Mouse (Mus musculus) kidney, adult 11 months (tissue): Measurements from ENCODE around the gene Fnbp1l.

Experiments used
- DNase-seq: peaks from one replicate; pipeline ENCODE4 v3.0.0; 2022

Gene Fnbp1l

GRCm38 (mm10) chr3:122520365-122520764 is 99.2 kb downstream of the Fnbp1l start:
- DNase-seq: no peak

DNA sequence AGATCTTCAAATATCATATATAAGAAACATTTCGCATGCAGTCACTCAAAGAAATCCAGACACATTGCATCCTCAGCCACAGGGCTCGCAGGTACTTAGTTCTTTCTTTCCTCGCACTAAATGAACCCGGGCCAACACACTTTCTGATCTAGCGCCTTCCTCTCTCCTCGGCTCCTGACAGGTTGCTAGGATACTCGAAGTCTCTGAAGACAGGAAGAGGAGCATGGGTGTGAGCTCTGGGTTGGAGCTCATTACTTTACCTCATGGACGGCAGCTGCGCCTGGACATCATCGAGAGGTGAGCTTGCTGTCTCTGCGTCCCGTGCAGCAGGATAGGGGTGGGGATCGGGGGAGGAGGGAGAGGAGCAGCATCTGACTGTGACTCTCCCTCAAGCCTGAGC is 100.4 kb downstream of the Fnbp1l start:
- no peak for DNase-seq

- DNase-seq: no peak
Measured at GRCm38 (mm10) chr3:122518231-122518736, 101.2 kb downstream of the Fnbp1l start.

DNA sequence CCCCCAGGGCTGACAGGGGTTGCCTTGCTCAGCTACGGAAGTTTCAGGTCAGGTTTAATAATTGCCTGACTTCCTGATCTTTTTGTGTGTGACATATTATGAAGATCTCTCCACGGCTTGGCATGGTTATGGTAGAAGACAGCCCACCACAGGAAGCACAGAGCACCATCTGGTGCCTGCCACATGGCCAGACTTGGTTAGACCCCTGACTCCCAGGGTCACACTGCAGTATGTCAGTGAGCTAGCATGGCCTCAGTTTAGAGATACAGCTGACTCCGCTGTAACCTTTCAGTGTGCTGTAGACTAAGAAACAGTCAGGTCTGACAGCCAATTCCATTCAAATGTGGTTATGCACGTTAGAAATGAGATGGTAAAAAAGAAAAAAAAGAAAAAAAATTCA is 101.8 kb downstream of the Fnbp1l start:
- no peak for DNase-seq

DNA sequence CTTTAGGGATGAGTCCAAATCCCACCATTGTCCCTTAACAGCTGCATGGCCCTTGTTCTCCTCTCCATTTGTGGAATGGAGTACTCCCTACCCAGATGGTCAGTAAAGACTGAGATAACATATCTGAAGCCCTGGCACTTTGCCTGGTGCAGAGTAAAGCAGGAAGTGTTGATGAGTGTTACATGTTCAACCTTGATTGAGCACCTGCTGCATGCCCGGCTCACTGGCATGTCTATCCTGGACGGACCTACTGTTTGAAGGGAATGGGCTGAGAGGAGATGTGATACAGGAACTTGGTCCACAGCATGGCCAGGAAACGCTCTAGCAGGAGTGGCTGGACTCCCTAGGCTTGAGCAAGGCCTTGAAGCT is 103.2 kb downstream of the Fnbp1l start:
- DNase-seq: no peak

- DNase-seq: no peak
Measured at GRCm38 (mm10) chr3:122515568-122516326, 103.8 kb downstream of the Fnbp1l start.

GRCm38 (mm10) chr3:122512725-122513375 is 106.7 kb downstream of the Fnbp1l start:
- peak; percentile 67 for DNase-seq

DNA sequence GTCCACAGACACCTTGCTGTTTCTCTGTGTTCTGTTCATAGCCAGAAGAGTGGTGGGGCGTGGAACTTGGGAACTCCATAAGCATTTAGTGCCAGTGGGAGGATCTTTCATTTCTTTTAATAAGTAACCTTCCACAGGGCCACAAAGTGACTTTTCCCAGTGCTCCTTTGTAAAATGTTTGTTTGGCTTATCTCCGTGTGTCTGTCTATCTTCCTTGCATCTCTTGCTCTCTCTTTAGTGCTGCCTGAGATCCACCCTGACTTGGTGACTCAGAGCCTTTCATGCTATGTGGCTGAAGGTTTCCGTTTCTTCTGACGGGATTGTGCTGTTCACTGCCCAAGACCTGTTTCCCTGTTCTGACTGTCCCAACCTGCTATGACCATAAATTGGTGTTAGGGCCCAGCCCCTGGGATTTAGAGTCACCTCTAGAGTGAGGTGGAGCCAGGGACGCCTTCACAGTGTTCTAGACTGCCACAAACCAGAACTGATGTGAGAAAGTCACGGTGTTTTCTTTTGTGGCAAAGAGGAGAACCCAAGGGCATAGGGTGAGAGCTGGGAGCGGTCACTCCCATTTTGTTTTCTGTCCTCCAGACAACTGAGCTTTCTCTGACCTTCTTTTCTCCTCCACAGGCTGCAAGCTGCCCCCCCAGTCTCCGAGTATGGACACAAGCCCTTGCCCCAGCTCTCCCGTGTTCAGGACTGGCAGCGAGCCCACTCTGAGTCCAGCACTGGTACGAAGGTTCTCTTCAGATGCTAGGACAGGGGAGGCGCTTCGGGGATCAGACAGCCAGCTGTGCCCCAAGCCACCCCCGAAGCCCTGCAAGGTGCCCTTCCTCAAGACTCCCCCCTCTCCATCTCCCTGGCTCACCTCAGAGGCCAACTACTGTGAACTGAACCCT is 107.5 kb downstream of the Fnbp1l start:
- peak; percentile 85 for DNase-seq

GRCm38 (mm10) chr3:122510932-122511331 is 108.6 kb downstream of the Fnbp1l start:
- DNase-seq: peak; percentile 71

DNA sequence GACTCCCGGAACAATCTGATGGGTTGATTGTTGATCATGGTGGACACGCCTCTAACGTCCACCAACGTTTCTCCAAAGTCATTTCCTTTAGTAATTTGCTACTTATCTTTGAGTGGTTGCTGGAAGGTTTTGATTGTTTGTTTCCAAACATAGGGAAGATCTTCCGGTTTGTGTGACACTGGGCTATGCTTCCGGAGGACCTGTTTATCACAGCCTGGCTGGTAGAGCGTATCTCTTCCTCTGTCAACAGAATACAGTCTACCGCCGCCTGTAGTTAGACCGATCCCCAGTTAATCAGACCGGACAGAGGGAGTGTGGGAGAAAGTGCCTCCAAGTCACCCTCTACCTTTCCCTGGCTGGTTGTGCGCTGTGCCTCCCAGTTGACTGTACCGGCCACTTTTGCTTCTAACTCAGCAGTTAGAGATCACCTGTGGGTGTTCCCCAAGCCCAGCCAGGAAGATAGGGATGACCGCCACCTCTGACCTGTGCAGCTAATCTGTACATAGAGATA is 109.2 kb downstream of the Fnbp1l start:
- DNase-seq: peak; percentile 46

DNA sequence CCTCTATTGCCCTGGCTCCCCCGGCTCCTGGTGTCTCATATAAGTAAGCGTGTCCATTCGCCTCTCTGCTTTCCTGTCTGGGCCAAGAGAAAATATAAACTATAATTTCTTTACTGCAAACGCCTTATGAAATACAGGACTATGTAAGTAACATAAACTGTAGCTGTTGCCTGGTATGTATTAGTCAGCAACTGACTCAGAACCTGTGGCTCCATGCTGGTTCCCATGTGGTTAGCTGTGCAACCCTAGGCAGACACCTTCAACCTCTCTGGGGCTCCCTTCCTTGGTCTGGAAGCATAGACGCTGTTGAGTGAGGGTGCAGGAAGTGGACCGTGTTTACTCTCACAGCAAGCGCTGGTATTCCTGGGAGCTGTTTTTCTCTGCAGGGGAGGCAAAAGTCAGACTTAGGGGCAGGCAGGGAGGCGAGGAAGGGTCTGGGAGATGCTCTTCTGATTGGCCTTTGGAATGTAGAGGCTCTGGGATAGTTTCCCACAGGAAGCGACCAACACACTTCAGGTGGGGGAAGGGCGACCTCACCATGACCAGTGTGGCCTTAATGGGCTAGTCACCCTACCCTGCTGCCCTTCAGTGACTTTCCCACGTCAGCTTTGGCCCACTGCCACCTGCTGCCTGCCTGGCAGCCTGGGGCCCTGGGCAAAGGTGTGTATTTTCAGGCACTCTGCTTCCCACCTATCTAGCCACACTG is 109.8 kb downstream of the Fnbp1l start:
- DNase-seq: peak; percentile 95

- DNase-seq: peak; percentile 59
Measured at GRCm38 (mm10) chr3:122509084-122509483, 110.4 kb downstream of the Fnbp1l start.

DNA sequence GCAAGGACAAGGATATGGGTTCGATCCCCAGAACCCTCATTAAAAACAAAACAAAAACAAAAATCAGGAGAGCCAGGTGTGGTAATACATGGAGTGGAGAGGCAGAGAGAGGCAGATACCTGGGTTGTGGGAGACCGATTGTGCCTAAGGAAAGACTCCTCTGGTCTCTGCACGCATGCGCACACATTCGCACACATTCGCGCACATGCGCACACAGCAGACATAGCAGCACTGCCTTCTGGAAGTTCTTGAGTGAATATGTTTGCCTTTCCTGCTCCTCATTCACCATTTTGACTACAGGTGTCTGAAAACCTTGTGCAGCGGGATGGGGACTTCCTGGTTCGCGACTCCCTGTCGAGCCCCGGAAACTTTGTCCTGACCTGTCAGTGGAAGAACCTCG is 111.7 kb downstream of the Fnbp1l start:
- DNase-seq: no peak

GRCm38 (mm10) chr3:122506343-122506916 is 113.1 kb downstream of the Fnbp1l start:
- DNase-seq: no peak

DNA sequence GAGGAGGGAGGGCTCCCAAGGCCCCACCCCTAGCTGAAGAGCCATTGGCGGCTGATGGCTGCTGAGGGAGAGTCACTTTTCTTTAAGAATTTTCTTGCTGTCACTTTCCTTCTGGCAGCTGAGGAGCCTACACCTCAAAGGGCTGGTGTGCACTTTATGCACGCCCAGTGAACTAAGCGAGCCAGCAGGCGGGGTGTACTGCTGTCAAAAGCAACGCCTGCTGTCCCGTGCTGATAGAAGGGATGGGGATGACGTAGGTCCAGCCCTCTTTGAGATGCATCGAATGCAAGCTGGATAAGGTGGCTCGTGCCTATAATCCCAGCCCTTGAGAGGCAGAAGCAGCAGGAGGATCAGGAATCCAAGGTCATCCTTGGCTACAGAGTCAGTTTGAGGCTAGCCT is 118.6 kb downstream of the Fnbp1l start:
- DNase-seq: no peak

- DNase-seq: no peak
Measured at GRCm38 (mm10) chr3:122499647-122500046, 119.9 kb downstream of the Fnbp1l start.

DNA sequence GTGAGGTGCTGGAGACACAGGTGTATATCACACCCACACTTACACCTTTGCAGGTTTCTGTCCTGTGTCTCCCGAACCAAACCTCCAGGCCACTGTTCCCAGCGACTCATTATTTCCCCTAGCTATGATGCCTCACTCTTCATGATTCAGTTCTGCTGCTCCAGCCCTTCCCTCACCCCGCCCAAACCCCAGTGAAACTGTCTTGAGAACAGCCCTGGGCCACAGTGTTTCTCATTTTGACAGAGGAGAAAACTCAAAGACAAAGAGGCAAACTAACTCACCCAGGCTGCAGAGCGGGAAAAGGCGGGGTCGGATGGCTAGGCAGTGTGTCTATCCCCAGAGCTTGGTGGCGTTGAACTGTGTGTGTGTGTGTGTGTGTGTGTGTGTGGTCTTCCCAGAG is 121.0 kb downstream of the Fnbp1l start:
- no peak for DNase-seq

GRCm38 (mm10) chr3:122497871-122498270 is 121.6 kb downstream of the Fnbp1l start:
- DNase-seq: no peak

GRCm38 (mm10) chr3:122494764-122495163 is 124.8 kb downstream of the Fnbp1l start:
- DNase-seq: no peak

GRCm38 (mm10) chr3:122492872-122493615 is 126.5 kb downstream of the Fnbp1l start:
- no peak for DNase-seq

DNA sequence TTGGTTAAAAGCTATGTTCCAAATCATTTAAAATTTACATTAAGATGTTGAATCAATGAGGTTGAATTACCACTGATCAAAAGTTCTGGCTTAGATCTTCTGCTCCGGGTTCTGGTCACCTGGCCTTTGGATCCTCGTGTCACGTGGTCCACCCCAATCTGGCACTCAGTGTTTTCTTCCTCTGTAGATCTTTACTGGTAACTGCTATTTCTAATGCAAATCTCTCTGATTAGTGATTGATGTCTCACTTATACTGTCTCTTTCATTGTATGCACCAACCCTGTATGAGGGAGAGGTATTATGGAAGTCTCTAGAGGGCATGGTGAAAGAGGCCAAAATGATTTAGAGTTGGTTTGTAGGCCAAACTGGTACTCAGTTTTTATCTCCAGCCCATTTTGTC is 127.5 kb downstream of the Fnbp1l start:
- no peak for DNase-seq
